Mouse (Mus musculus) adrenal gland, adult 10 weeks (tissue): ENCODE data around the gene Ifitm7. TPM values are rescaled to one million over a fixed set of nuclear protein-coding genes. Genes with fewer than 3 reads are reported as not detected.

Source experiments
- polyA plus RNA-seq: library from polyadenylated mRNA; stranded (reverse); fragments of 350-450 nt; fragmentation: Illumina TruSeq; extraction: RNeasy Lipid Tissue Mini Kit (QIAGEN cat#74804); gene quantifications from one replicate; pipeline ENCODE4 v1.2.3, GENCODE M21; 2014; ENCODE audit warnings: low read depth, low replicate concordance

The Ifitm7 gene
- not detected for polyA plus RNA-seq

GRCm38 (mm10) chr16:13986574-13987478, at the start of gene Ifitm7, which contains the start of gene 2900011O08Rik:
TSS of gene Ifitm7 (minus strand) at chr16:13986888.
TSS of gene 2900011O08Rik (plus strand) at chr16:13986604.

Other genes starting within 250 kb of the Ifitm7 start
- gene Rrn3, start 206.2 kb downstream of the Ifitm7 start, polyA plus RNA-seq, result 79.5 TPM
- gene Ntan1, start 168.0 kb downstream of the Ifitm7 start, polyA plus RNA-seq, result 73.6 TPM
- 100 TPM for gene Pdxdc1, start 83.8 kb downstream of the Ifitm7 start, polyA plus RNA-seq
- gene Mpv17l, start 83.7 kb downstream of the Ifitm7 start, polyA plus RNA-seq, result 61.1 TPM
- 0.52 TPM for gene 2900011O08Rik, start 284 bp downstream of the Ifitm7 start, polyA plus RNA-seq
- 21.3 TPM for gene Nde1, start 176.4 kb upstream of the Ifitm7 start, polyA plus RNA-seq
- gene Marf1, start 176.5 kb upstream of the Ifitm7 start, polyA plus RNA-seq, result 124 TPM